Mouse (Mus musculus) T-cell, adult 2 months (primary cell): ENCODE measurements around the gene Olfr741.

Experiments used
- DNase-seq: peaks from one replicate; pipeline ENCODE4 v3.0.0; 2022; ENCODE audit warnings: low spot score

Olfr741 gene

GRCm38 (mm10) chr14:50472438-50472837 is at the start of gene Olfr741:
Olfr741 (plus strand) TSS chr14:50472738.
- no peak for DNase-seq

GRCm38 (mm10) chr14:50445245-50445644 is 27.3 kb upstream of the Olfr741 start, which contains the start of gene Olfr740:
Olfr740 (plus strand) TSS chr14:50445545.
- no peak for DNase-seq

DNA sequence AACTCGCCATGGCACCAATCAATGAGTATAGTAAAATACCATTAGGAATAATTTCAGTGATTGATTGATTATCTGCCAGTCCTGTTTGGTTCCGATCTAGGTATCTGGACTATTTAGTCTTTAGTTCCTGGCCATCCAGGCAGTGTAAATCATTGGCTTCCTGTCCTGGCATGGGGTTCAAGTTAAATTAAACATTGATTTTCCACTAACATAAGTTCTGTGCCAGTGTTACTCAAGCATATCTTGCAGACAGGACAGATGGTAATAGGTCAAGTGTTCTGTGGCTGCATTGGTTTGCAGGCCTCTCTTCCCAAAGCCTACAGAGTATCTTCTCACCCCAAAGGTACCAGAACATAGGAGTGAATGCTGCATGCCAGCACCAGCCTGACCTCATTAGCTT is 5.9 kb downstream of the Olfr741 start:
- no peak for DNase-seq

DNA sequence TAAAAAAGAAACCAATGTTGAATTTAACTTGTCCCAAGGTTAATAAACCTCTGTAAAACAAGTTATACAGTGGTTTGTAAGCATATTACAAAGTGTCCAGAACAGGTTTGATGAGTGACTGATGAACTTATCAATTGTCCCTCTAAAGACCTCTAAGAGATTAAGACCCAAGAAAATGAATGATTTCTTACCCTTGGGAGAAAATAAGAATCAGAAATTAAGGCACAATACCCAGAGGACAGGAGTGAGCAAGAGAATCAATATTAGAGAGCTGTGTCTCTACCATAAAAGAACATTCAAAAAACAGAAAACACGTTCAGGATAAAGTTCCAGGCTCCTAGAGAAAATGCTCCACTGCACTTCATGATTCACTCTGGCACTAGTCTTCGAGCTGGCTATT is 30.8 kb downstream of the Olfr741 start, which contains the start of gene Olfr742:
TSS of gene Olfr742 (plus strand) at position 301 of the 400 bp plus-strand sequence.
- no peak for DNase-seq

GRCm38 (mm10) chr14:50521539-50521938 is 49.0 kb downstream of the Olfr741 start, which contains the start of gene Olfr743:
Olfr743 (plus strand) TSS chr14:50521839.
- DNase-seq: no peak
